Mouse (Mus musculus) forebrain, embryonic 12.5 days (tissue): ENCODE data around the gene Unc13a. TPM values are rescaled to one million over a fixed set of nuclear protein-coding genes. Genes with fewer than 3 reads are reported as not detected.
A peak's percentile ranks its signal among the peaks of the same experiment; 100 is the strongest.

ENCODE experiments used
- ATAC-seq: fragments of 200-750 bp; cut with Nextera tagmentation; 2 replicates; pipeline ENCODE4 v1.8.0; 2017; ENCODE audit warnings: moderate TSS enrichment; ENCODE audit not compliant: low FRiP score
- H3K27ac ChIP-seq: fragments of 300-500 bp; sonication (generic); 2 replicates; pipeline ENCODE4 v1.5.1; 2016; ENCODE audit warnings: mild to moderate bottlenecking
- H3K27me3 ChIP-seq: fragments of 300-500 bp; sonication (generic); 2 replicates; pipeline ENCODE4 v1.6.1; 2016; ENCODE audit warnings: mild to moderate bottlenecking
- H3K36me3 ChIP-seq: fragments of 300-500 bp; sonication (generic); replicated peaks from 2 replicates; pipeline ENCODE4 v1.6.1; 2016; ENCODE audit warnings: mild to moderate bottlenecking
- H3K4me1 ChIP-seq: fragments of 300-500 bp; sonication (generic); 2 replicates; pipeline ENCODE4 v1.6.1; 2016
- H3K4me2 ChIP-seq: fragments of 300-500 bp; sonication (generic); 2 replicates; pipeline ENCODE4 v1.6.1; 2016; ENCODE audit warnings: mild to moderate bottlenecking, moderate library complexity
- H3K4me3 ChIP-seq: fragments of 300-500 bp; sonication (generic); replicated peaks from 2 replicates; pipeline ENCODE4 v1.5.1; 2016; ENCODE audit warnings: mild to moderate bottlenecking
- H3K9ac ChIP-seq: fragments of 300-500 bp; sonication (generic); 2 replicates; pipeline ENCODE4 v1.6.1; 2016; ENCODE audit warnings: mild to moderate bottlenecking
- H3K9me3 ChIP-seq: fragments of 300-500 bp; sonication (generic); 2 replicates; pipeline ENCODE4 v1.6.1; 2016
- WGBS: fragments of 180-500 bp; shearing (Covaris S2); methylation state at CpG from one replicate; pipeline ENCODE4 v1.1.7; 2016; 5-methylcytosine and 5-hydroxymethylcytosine counted together
- polyA plus RNA-seq: library from polyadenylated mRNA; unstranded; fragments of >200 nt; fragmentation: Nextera tagmentation; extraction: Ambion mirVana; gene quantifications from 2 replicates; pipeline ENCODE4 v1.2.1, GENCODE M21; 2016

The Unc13a gene
- polyA plus RNA-seq, 1 experiment from 2014 or later = 13.7 TPM

DNA sequence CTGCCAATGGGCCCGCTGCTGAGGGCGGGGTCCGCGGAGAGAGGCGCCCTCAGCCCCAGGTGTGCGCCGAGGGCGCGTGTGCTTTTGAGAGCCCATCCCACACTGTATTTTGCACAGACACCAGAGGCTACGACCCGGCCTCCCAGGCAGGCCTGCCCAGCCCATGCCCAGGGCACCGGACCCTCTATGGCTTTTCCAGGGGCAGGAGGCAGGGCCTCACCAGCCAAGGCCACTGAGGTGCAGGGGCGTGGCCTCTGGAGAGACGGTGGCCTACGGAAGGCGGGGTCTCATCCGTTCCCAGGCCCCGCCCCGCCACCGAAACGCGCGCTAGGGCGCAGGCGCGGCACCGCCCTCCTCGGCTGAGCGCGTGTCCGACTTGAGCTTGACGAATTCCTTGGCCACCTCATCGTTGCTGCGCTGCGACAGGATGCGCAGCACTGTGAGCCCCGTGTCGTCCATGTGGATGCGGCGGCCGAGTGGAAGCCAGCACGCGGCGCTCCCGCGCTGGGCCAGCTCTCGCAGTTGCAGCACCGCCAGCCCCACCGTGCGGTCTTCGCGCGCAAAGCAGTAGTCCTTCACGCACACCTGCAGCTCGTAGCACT is 42.4 kb downstream of the Unc13a start:
- Histone ChIP-seq H3K4me1 (peaks cover 16% of the 10 kb centered on the region), H3K9ac (peak overlapping the region; percentile 52), H3K4me3 (peak overlapping the region; percentile 43), H3K9me3 (peaks cover 12% of the 10 kb centered on the region), H3K27me3 (peaks cover 50% of the 10 kb centered on the region), H3K36me3 (peaks cover 23% of the 10 kb centered on the region), H3K27ac (peak overlapping the region; percentile 68), H3K4me2 (peak overlapping the region; percentile 93)
- ATAC-seq = peak; percentile 86
- WGBS = under 1% methylated on average over 55 of the region's 55 CpGs

DNA sequence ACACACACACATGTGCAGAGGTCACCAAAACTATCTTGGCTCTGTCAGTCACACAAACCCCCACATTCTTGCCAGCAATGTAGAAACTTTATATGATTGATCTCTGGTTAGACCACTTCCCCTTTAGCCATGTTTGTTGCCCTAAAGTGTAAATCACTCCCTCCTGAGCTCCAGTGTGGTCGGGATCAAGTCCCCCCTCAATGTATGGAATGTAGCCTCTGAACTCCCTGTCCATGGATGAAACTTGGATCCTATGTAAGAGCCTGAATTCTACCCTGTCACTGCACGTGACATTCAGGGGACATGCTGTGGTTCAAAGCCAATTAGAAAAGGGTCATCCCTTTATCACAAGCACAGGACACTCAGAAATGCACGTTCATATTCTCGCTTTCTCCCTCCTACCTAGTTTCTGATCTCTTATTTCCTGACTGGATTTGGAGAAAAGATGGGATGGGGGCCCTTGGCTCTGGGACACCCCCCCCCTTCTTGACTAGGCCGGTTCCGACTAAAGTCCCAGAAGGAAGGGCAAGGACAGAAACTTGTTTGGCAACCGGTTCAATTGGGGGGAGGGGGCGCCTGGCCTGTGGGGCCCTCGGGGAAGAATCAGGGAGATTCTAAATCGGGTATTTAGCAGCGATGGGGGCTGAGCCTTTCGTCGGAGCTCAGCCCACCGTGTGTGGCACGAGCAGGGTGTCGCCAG is 43.0 kb downstream of the Unc13a start:
- Histone ChIP-seq H3K27me3 (peaks cover 44% of the 10 kb centered on the region), H3K4me1 (peaks cover 15% of the 10 kb centered on the region), H3K27ac (peak overlapping the region; percentile 68; the same call in 1 of the 2 replicates), H3K9ac (peak overlapping the region; percentile 52), H3K9me3 (peaks cover 10% of the 10 kb centered on the region), H3K4me3 (peak overlapping the region; percentile 43), H3K36me3 (peaks cover 28% of the 10 kb centered on the region), H3K4me2 (peak overlapping the region; percentile 93)
- 8% methylated on average over 16 of the region's 16 CpGs for WGBS
- ATAC-seq = no peak

DNA sequence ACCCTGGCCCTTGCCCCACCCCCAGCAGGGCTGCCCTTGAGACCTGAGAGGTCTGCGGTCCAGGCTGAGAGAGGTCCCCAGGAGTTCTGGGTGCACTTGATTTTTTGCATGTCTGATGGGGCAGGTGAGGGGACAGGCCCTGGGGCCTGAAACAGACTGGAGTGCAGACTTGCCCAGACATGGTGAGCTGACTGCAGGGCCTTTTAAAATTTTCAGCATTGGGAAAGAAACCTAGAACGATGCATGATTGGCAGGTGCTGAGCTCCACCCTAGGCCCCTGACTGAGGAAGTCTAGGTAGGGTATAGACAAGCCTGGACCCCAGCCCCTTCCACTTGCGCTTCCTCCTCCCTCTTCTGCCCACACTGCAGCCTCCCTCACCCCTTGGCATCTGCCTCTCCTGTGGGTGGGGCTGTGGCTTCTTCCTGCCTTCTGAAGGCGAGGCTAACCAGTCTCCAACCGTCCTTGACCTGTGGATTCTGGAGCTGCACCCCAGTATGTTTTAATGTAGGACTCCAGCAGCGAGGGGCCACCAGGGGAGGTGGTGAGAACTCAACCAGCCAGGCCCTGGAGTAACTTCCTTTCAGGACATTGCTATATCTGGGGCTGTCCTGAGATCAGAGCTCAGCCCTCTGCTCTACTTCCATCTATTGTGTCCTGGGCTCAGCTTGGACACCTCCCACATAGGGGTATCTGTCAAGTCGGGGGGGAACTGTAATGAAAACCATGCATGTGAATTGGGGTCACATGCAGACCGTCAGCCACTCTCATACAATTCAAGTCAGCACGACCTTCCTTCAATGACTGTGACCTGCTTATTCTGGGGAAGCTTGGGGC is 44.1 kb downstream of the Unc13a start:
- WGBS = 51% methylated on average over 9 of the region's 9 CpGs
- no peak for ATAC-seq
- Histone ChIP-seq H3K4me2 (no peak overlapping the region), H3K4me1 (peaks cover 15% of the 10 kb centered on the region), H3K36me3 (peaks cover 34% of the 10 kb centered on the region), H3K27me3 (peaks cover 33% of the 10 kb centered on the region), H3K27ac (peak overlapping the region; percentile 42; the same call in 1 of the 2 replicates), H3K9ac (no peak overlapping the region), H3K9me3 (0 out of 2 replicates have a peak, but pooled peaks cover 2% of the 10 kb centered on the region), H3K4me3 (no peak overlapping the region)

DNA sequence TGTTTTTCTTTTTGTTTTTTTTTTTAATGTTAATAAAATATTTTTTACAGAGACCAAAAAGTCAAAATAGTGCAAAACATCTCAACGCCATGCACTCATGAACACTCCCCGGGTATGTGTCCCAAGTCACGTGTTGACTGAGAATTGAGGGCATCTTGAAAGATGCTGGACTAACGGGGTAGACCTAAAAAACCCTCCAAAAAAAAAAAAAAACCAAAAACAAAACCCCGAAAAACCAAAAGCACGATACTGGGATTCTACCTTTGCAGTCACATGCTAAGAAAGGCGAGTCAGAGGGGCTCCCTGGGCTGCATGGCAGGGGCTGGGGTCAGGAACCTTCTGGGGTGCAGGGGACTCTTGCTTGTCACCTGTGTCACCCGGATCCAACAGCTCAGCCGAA is 44.8 kb downstream of the Unc13a start:
- H3K27ac ChIP-seq = no peak overlapping the region
- peaks cover 15% of the 10 kb centered on the region for H3K4me1 ChIP-seq
- ATAC-seq = no peak
- H3K9ac ChIP-seq = no peak overlapping the region
- H3K4me2 ChIP-seq = no peak overlapping the region
- no peak overlapping the region for H3K4me3 ChIP-seq
- H3K36me3 ChIP-seq = peaks cover 42% of the 10 kb centered on the region
- 0 out of 2 replicates have a peak, but pooled peaks cover 2% of the 10 kb centered on the region for H3K9me3 ChIP-seq
- H3K27me3 ChIP-seq = peaks cover 27% of the 10 kb centered on the region
- 85% methylated on average over 9 of the region's 9 CpGs for WGBS

DNA sequence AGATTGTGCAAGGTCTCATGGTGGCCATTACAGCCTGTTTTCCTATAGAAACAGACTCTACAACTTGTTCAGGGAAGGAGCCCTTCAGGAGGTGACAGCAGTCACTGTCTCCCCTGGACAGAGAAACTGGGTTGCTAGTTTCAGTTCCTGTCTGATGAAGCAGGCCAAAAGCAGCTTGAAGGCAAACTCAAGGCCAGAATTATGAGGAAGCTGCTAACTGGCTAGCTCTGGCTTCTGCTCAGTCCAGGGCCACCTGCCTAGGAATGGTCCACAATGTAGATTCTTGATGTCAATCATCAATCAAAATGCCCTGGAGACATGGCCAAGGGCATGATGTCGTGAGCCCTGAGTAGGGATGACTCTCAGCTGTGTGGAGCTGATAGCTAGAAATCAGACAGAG is 46.5 kb downstream of the Unc13a start:
- Histone ChIP-seq H3K9me3 (0 out of 2 replicates have a peak, but pooled peaks cover 2% of the 10 kb centered on the region), H3K36me3 (peaks cover 58% of the 10 kb centered on the region), H3K27me3 (peaks cover 11% of the 10 kb centered on the region), H3K9ac (no peak overlapping the region), H3K27ac (no peak overlapping the region), H3K4me3 (no peak overlapping the region), H3K4me2 (no peak overlapping the region), H3K4me1 (peaks cover 14% of the 10 kb centered on the region)
- ATAC-seq = no peak
- WGBS = 90% methylated on average over 1 of the region's 1 CpGs

DNA sequence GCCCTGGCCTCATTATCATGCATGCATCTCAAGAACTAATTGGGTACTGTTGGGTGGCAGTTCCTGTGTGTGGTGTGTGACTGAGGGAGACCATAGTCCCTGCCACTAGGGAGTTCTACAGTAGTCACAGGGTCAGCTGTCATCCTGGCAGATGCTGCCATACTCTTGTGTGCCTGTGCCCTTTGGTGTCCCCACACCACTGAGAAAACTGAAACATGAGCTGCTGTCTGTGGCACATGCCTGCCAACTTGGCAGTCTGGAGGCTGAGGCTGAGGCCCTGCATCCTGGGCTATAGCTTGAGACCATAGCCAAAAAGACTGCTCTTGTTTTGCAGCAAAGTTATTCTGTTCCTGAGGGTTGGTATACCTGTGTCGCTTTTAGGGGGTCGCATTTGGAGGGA is 51.8 kb downstream of the Unc13a start:
- H3K4me2 ChIP-seq = no peak overlapping the region
- no peaks in the 10 kb centered on the region for H3K4me1 ChIP-seq
- WGBS = 100% methylated on average over 2 of the region's 2 CpGs
- ATAC-seq = no peak
- no peak overlapping the region for H3K9ac ChIP-seq
- no peaks in the 10 kb centered on the region for H3K27me3 ChIP-seq
- no peak overlapping the region for H3K4me3 ChIP-seq
- peaks cover 94% of the 10 kb centered on the region for H3K36me3 ChIP-seq
- H3K9me3 ChIP-seq = 0 out of 2 replicates have a peak, but pooled peaks cover 2% of the 10 kb centered on the region
- H3K27ac ChIP-seq = no peak overlapping the region

DNA sequence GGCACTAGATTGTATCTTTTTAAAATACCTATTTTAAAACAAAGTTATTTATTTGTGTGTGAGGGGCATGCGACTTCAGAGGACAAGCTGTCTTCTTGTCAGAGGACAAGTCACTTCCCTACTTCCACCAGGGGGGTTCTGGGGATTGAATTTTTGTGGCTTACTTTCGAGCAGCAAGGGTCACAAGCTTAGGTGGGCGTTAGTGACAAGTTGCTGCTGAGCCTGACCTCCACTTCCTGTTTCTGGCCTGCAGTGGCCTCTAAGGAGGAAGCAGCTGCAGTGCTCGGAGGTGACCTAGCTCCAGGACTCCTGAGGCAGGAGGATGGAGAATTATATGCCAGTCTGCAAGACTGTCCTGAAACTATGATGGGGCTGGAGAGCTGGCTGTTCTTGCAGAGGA is 58.1 kb downstream of the Unc13a start:
- WGBS = 72% methylated on average over 4 of the region's 4 CpGs
- Histone ChIP-seq H3K4me1 (peaks cover 15% of the 10 kb centered on the region), H3K4me3 (no peak overlapping the region), H3K9ac (no peak overlapping the region), H3K4me2 (no peak overlapping the region), H3K36me3 (peaks cover 43% of the 10 kb centered on the region), H3K9me3 (no peaks in the 10 kb centered on the region), H3K27ac (no peak overlapping the region), H3K27me3 (no peaks in the 10 kb centered on the region)
- ATAC-seq = no peak

DNA sequence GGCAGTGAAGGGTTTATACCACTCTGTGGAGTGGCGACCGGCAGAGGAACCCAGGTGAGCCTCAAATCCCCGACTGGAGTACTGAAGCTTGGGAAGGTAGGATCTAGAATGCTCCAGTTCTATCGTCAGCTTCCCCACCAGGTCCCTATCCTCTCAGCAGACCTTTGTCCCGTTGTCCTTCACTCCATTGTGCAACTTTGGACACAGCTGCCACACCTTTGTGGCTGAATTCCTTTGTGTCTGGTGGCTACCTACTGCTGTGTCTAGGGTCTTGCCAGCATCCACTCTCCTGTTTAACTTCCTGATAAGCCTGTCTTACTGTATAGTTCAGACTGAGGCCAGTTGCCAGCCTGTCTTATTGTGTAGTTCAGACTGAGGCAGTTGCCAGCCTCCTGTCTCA is 59.4 kb downstream of the Unc13a start:
- H3K27ac ChIP-seq = no peak overlapping the region
- peaks cover 31% of the 10 kb centered on the region for H3K36me3 ChIP-seq
- 43% methylated on average over 5 of the region's 5 CpGs for WGBS
- no peak for ATAC-seq
- no peaks in the 10 kb centered on the region for H3K27me3 ChIP-seq
- H3K4me2 ChIP-seq = peak overlapping the region; percentile 77
- H3K4me3 ChIP-seq = peak overlapping the region; percentile 95
- peak overlapping the region; percentile 90 for H3K9ac ChIP-seq
- no peaks in the 10 kb centered on the region for H3K9me3 ChIP-seq
- H3K4me1 ChIP-seq = peaks cover 15% of the 10 kb centered on the region

DNA sequence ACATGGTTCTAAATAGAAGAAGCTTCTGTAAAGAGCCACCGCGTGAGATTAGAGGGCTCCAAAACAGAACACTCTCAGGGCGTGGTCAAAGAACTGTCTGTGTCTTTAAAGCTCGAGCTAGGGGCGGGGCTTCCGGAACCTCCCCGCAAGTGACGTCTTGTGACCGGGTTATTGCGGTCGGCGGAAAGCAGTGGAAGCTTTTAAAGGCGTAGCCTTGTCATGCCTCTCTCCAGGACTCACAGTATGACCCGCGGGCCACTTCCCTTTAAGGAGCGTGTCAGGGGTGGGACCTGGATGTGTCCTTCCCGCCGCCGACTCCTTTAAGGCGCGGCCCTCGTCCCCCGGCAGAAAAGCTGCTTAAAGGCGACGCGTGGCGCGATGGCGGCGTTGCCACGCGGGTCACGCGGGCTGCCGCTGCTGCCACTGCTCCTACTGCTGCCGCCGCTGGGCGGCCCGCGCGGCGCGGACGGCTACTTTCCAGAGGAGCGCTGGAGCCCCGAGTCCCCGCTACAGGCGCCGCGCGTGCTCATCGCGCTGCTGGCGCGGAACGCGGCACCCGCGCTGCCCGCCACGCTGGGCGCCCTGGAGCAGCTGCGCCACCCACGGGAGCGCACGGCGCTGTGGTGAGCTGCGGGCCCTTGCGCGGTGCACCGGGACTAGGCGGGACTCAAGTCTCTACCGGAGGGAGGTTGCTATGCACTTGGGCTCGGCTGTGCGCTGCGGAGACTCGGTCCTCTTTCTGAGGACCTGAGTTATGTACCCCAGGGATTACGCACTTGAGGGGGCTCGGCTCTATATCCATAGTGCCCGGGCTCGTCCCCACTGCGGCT is 60.5 kb downstream of the Unc13a start, which contains the start of gene Colgalt1:
TSS of gene Colgalt1 (plus strand) at position 177 of the 830 bp plus-strand sequence.
- Histone ChIP-seq H3K4me2 (peak within 1 kb of the TSS; percentile 77), H3K9ac (peak within 1 kb of the TSS; percentile 90), H3K9me3 (no peaks in the 10 kb centered on the region), H3K36me3 (peaks cover 22% of the 10 kb centered on the region), H3K27ac (peak within 1 kb of the TSS; percentile 84), H3K4me1 (peaks cover 15% of the 10 kb centered on the region), H3K4me3 (peak within 1 kb of the TSS; percentile 95), H3K27me3 (no peaks in the 10 kb centered on the region)
- ATAC-seq = peak; percentile 99
- under 1% methylated on average over 79 of the region's 82 CpGs for WGBS

DNA sequence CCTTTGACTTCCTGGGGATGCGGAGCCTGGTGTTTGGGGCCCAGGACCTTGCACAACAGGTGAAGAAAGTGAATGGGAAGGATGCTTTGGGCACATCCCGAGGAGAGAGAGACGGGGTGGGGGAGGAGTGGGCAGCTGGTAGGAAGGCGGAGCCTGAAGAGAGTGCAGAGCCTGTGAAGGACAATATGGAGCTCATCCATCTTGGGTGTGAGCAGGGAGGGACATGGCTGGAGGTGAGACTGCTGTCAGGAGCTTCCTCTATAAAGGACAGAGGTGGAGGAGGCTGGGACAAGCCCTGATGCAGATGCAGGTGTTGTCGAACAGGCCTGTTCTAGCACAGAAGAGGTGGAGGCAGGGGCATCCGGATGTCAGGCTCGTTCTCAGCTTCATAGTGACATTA is 67.5 kb downstream of the Unc13a start:
- no peak for ATAC-seq
- Histone ChIP-seq H3K4me3 (no peak overlapping the region), H3K9ac (no peak overlapping the region), H3K36me3 (peaks cover 2% of the 10 kb centered on the region; the same call in 1 of the 2 replicates), H3K27ac (no peak overlapping the region), H3K9me3 (no peaks in the 10 kb centered on the region), H3K4me1 (peaks cover 13% of the 10 kb centered on the region), H3K4me2 (no peak overlapping the region), H3K27me3 (peaks cover 54% of the 10 kb centered on the region)
- WGBS = 54% methylated on average over 7 of the region's 7 CpGs

DNA sequence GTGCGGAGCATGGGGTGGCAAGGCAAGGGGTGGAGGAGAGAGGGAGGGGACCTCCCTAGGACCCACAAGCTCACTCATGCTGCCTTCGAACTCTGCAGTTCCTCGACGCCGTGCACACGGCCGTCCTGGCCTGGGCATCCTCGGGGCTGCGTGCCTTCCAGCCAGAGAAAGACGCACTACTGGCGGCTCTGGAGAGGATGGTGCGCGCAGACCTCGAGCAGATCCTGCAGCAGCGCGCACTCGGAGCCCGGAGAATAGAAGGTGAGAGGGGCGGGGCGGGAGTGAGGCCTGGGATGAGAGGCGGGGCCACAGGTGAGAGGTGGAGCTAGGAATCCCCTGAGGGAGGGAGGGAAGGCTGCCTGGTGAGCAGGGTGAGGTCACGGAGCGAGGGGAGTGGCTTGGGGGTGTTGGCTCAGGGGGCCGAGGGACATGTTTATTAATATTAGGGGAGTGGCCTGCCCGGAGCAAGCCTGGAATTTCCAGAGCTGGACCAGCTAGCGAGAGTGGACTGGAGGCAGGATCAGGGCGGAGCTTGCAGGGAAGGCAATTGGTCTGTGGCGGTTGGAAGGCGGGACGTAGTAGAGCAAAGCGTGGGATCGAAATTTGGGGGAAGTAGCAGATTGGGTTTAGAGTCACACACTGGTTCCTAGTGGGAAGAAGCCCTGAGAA is 68.8 kb downstream of the Unc13a start:
- Histone ChIP-seq H3K4me3 (peak overlapping the region; percentile 32), H3K36me3 (peaks cover 3% of the 10 kb centered on the region; the same call in 1 of the 2 replicates), H3K4me1 (peaks cover 13% of the 10 kb centered on the region), H3K27me3 (peaks cover 56% of the 10 kb centered on the region), H3K27ac (no peak overlapping the region), H3K9me3 (no peaks in the 10 kb centered on the region), H3K9ac (0 out of 2 replicates have a peak overlapping the region, but pooled peaks have one; percentile 22), H3K4me2 (peak overlapping the region; percentile 52)
- 1% methylated on average over 32 of the region's 32 CpGs for WGBS
- peak; percentile 65 for ATAC-seq
